Mouse (Mus musculus) liver, embryonic 11.5 days (tissue): ENCODE data around the gene Tnks2. TPM values are rescaled to one million over a fixed set of nuclear protein-coding genes. Genes with fewer than 3 reads are reported as not detected.
"Not testable (repeated sequence)": the region's sequence is repeated elsewhere in the genome, so short reads cannot be mapped to it uniquely, and the experiment has no call there.

ENCODE experiments used
- ATAC-seq: fragments of 200-750 bp; cut with Nextera tagmentation; replicated peaks from 2 replicates; pipeline ENCODE4 v1.8.0; 2017; ENCODE audit warnings: moderate number of reproducible peaks, mild to moderate bottlenecking, moderate TSS enrichment, moderate library complexity; ENCODE audit not compliant: low FRiP score
- DNase-seq: peaks from one replicate; pipeline ENCODE4 v3.0.0-alpha.2; 2017; ENCODE audit warnings: low spot score
- H3K27ac ChIP-seq: fragments of 300-500 bp; sonication (generic); 2 replicates; pipeline ENCODE4 v1.5.1; 2014; ENCODE audit warnings: mild to moderate bottlenecking, low read depth, low read length, control low read depth
- H3K27me3 ChIP-seq: fragments of 300-500 bp; sonication (generic); replicated peaks from 2 replicates; pipeline ENCODE4 v1.6.1; 2014; ENCODE audit warnings: low read length, mixed read lengths; ENCODE audit not compliant: control insufficient read depth, insufficient read depth
- H3K36me3 ChIP-seq: fragments of 300-500 bp; sonication (generic); 2 replicates; pipeline ENCODE4 v1.6.1; 2014; ENCODE audit warnings: mild to moderate bottlenecking, low read length, moderate library complexity, mixed read lengths; ENCODE audit not compliant: control insufficient read depth, insufficient read depth
- H3K4me1 ChIP-seq: fragments of 300-500 bp; sonication (generic); replicated peaks from 2 replicates; pipeline ENCODE4 v1.6.1; 2014; ENCODE audit warnings: low read length, mixed read lengths; ENCODE audit not compliant: control insufficient read depth, insufficient read depth
- H3K4me2 ChIP-seq: fragments of 300-500 bp; sonication (generic); 2 replicates; pipeline ENCODE4 v1.6.1; 2014; ENCODE audit warnings: mild to moderate bottlenecking, control low read depth, moderate library complexity
- H3K4me3 ChIP-seq: fragments of 300-500 bp; sonication (generic); 2 replicates; pipeline ENCODE4 v1.5.1; 2014; ENCODE audit warnings: low read depth, low read length, control low read depth
- H3K9ac ChIP-seq: fragments of 300-500 bp; sonication (generic); 2 replicates; pipeline ENCODE4 v1.6.1; 2014; ENCODE audit warnings: low read depth, low read length, control low read depth
- H3K9me3 ChIP-seq: fragments of 300-500 bp; sonication (generic); 2 replicates; pipeline ENCODE4 v1.6.1; 2016; ENCODE audit warnings: low read length, inconsistent platforms, mixed read lengths; ENCODE audit not compliant: control insufficient read depth
- WGBS: fragments of 180-500 bp; shearing (Covaris S2); extraction: QIAGEN DNeasy Blood & Tissue Kit; methylation state at CpG from one replicate; pipeline ENCODE4 v1.1.7; 2014; 5-methylcytosine and 5-hydroxymethylcytosine counted together
- polyA plus RNA-seq: library from polyadenylated mRNA; unstranded; fragments of >200 nt; fragmentation: Nextera tagmentation; extraction: Ambion mirVana; gene quantifications from 2 replicates; pipeline ENCODE4 v1.2.1, GENCODE M21; 2014

The Tnks2 gene
- polyA plus RNA-seq, 1 experiment from 2014 or later, result 53.9 TPM

- Histone ChIP-seq H3K36me3 (peaks cover 40% of the 10 kb centered on the region), H3K4me1 (no peaks in the 10 kb centered on the region), H3K9ac (no peak overlapping the region), H3K4me3 (no peak overlapping the region), H3K27me3 (no peaks in the 10 kb centered on the region), H3K4me2 (no peak overlapping the region), H3K27ac (no peak overlapping the region), H3K9me3 (no peaks in the 10 kb centered on the region)
- DNase-seq, result no peak
- no peak for ATAC-seq
- 91% methylated on average over 8 of the region's 8 CpGs for WGBS
Observed at GRCm38 (mm10) chr19:36867416-36867815, 33.4 kb downstream of the Tnks2 start.

DNA sequence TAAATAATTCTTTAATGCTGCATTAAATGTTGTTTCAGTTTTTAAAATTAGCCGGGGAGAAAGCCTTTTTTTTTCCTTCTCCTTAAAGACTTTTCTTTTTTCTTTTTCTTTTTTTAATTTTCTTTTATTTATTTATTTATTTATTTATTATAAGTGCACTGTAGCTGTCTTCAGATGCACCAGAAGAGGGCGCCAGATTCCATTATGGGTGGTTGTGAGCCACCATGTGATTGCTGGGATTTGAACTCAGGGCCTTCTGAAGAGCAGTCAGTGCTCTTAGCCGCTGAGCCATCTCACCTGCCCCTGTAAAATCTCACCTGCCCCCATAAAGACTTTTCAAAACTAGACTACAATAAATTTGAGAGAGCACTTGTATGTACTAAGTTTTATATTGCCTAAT is 34.6 kb downstream of the Tnks2 start:
- 76% methylated on average over 3 of the region's 3 CpGs for WGBS

GRCm38 (mm10) chr19:36874651-36875050 is 40.6 kb downstream of the Tnks2 start:
- Histone ChIP-seq H3K9me3 (no peaks in the 10 kb centered on the region), H3K36me3 (peaks cover 35% of the 10 kb centered on the region), H3K4me1 (no peaks in the 10 kb centered on the region), H3K4me3 (no peak overlapping the region), H3K4me2 (no peak overlapping the region), H3K27me3 (no peaks in the 10 kb centered on the region), H3K27ac (no peak overlapping the region), H3K9ac (no peak overlapping the region)
- DNase-seq, result no peak
- WGBS, result 89% methylated on average over 2 of the region's 2 CpGs
- no peak for ATAC-seq

More for the DNA sequence above, 34.6 kb downstream of the Tnks2 start:
- H3K27me3 ChIP-seq, H3K4me2 ChIP-seq, H3K9ac ChIP-seq, H3K27ac ChIP-seq, ATAC-seq, H3K9me3 ChIP-seq, H3K4me1 ChIP-seq, H3K4me3 ChIP-seq, DNase-seq: not testable (repeated sequence)
- H3K36me3 ChIP-seq, result peaks cover 41% of the 10 kb centered on the region

GRCm38 (mm10) chr19:36877329-36877728 is 43.3 kb downstream of the Tnks2 start:
- Histone ChIP-seq H3K27me3 (no peaks in the 10 kb centered on the region), H3K9me3 (no peaks in the 10 kb centered on the region), H3K36me3 (peaks cover 50% of the 10 kb centered on the region), H3K27ac (no peak overlapping the region), H3K4me3 (no peak overlapping the region), H3K9ac (no peak overlapping the region), H3K4me2 (no peak overlapping the region), H3K4me1 (no peaks in the 10 kb centered on the region)
- DNase-seq (no peak), ATAC-seq (no peak)

GRCm38 (mm10) chr19:36878743-36879495 is 44.9 kb downstream of the Tnks2 start:
- no peaks in the 10 kb centered on the region for H3K27me3 ChIP-seq
- no peak overlapping the region for H3K27ac ChIP-seq
- H3K36me3 ChIP-seq, result peaks cover 47% of the 10 kb centered on the region

GRCm38 (mm10) chr19:36883119-36883518 is 49.1 kb downstream of the Tnks2 start:
- H3K9me3 ChIP-seq, result no peaks in the 10 kb centered on the region
- no peak overlapping the region for H3K4me3 ChIP-seq
- no peaks in the 10 kb centered on the region for H3K4me1 ChIP-seq
- no peak overlapping the region for H3K9ac ChIP-seq
- no peak for ATAC-seq
- 81% methylated on average over 6 of the region's 6 CpGs for WGBS
- no peak overlapping the region for H3K27ac ChIP-seq
- no peaks in the 10 kb centered on the region for H3K27me3 ChIP-seq
- H3K4me2 ChIP-seq, result no peak overlapping the region
- peaks cover 51% of the 10 kb centered on the region for H3K36me3 ChIP-seq
- no peak for DNase-seq

More at GRCm38 (mm10) chr19:36878743-36879495, 44.9 kb downstream of the Tnks2 start:
- ATAC-seq, result no peak
- DNase-seq, result no peak
- 86% methylated on average over 11 of the region's 11 CpGs for WGBS
- Histone ChIP-seq H3K4me1 (no peaks in the 10 kb centered on the region), H3K9me3 (no peaks in the 10 kb centered on the region), H3K4me3 (no peak overlapping the region), H3K4me2 (no peak overlapping the region), H3K9ac (no peak overlapping the region)

- H3K27me3 ChIP-seq, result no peaks in the 10 kb centered on the region
- DNase-seq, result no peak
- ATAC-seq, result no peak
- H3K9ac ChIP-seq, result no peak overlapping the region
- H3K36me3 ChIP-seq, result peaks cover 46% of the 10 kb centered on the region
- 81% methylated on average over 2 of the region's 2 CpGs for WGBS
- H3K27ac ChIP-seq, result no peak overlapping the region
- no peak overlapping the region for H3K4me3 ChIP-seq
- H3K4me2 ChIP-seq, result no peak overlapping the region
- H3K4me1 ChIP-seq, result no peaks in the 10 kb centered on the region
- H3K9me3 ChIP-seq, result no peaks in the 10 kb centered on the region
Observed at GRCm38 (mm10) chr19:36886316-36886715, 52.3 kb downstream of the Tnks2 start.

GRCm38 (mm10) chr19:36887706-36888105 is 53.7 kb downstream of the Tnks2 start:
- no peaks in the 10 kb centered on the region for H3K27me3 ChIP-seq
- DNase-seq (no peak), ATAC-seq (no peak)
- H3K36me3 ChIP-seq, result peaks cover 39% of the 10 kb centered on the region
- no peaks in the 10 kb centered on the region for H3K9me3 ChIP-seq
- no peak overlapping the region for H3K27ac ChIP-seq
- 90% methylated on average over 3 of the region's 3 CpGs for WGBS
- no peak overlapping the region for H3K9ac ChIP-seq
- no peak overlapping the region for H3K4me3 ChIP-seq
- H3K4me2 ChIP-seq, result no peak overlapping the region
- H3K4me1 ChIP-seq, result no peaks in the 10 kb centered on the region

DNA sequence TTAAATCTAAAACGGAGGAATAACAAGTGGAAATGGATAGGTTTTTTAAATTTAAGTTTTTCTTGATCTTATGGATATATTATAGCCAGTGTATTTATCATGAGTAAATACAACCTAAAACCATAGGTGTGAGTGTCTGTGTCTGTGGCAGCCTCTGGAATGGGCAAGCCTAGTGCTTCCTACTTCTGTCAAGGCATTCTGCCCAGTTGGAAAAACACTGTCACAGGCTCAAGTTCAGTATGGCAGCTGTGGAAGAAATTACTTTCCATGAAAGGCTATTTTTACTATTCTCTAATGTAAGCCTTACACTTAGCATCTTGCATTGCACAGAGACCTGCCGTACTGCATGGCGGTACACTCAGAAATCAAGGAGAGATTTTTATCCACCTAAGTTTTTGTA is 57.7 kb downstream of the Tnks2 start:
- ATAC-seq, result no peak
- H3K27me3 ChIP-seq, result no peaks in the 10 kb centered on the region
- H3K27ac ChIP-seq, result no peak overlapping the region
- WGBS, result 95% methylated on average over 3 of the region's 3 CpGs
- peaks cover 29% of the 10 kb centered on the region for H3K36me3 ChIP-seq
- DNase-seq, result no peak
- no peaks in the 10 kb centered on the region for H3K9me3 ChIP-seq
- H3K4me1 ChIP-seq, result no peaks in the 10 kb centered on the region
- H3K4me3 ChIP-seq, result no peak overlapping the region
- no peak overlapping the region for H3K4me2 ChIP-seq
- H3K9ac ChIP-seq, result no peak overlapping the region
